Mouse (Mus musculus): ENCODE results near the gene D430041D05Rik.

- no peak for TF ChIP-seq POLR2A (IDR thresholded peaks at IDR 0.05; ENCODE audit: borderline replicate concordance, extremely low read depth, low read depth, low read length)
- no peak for TF ChIP-seq CTCF (IDR thresholded peaks at IDR 0.05; ENCODE audit: insufficient read depth, low read length)
Observed at GRCm38 (mm10) chr2:104253341-104253740, 157.5 kb downstream of the D430041D05Rik start.

Measured in lung, adult 2 months (tissue).